Mouse (Mus musculus) kidney, adult 2 months (tissue): ENCODE results near the gene Plekha6. TPM values are rescaled to one million over a fixed set of nuclear protein-coding genes. Genes with fewer than 3 reads are reported as not detected.

Source experiments
- DNase-seq: peaks from one replicate; pipeline ENCODE4 v3.0.0; 2021
- H3K27ac ChIP-seq: fragments of 200-500 bp; 2 replicates; pipeline ENCODE4 v1.5.1; 2012; ENCODE audit warnings: low read depth, low read length, control low read depth, inconsistent platforms; ENCODE audit not compliant: insufficient read depth
- H3K27me3 ChIP-seq: fragments of 200-500 bp; replicated peaks from 2 replicates; pipeline ENCODE4 v1.6.1; 2012; ENCODE audit warnings: mild to moderate bottlenecking, moderate library complexity, low read length, inconsistent platforms; ENCODE audit not compliant: control insufficient read depth, insufficient read depth
- H3K36me3 ChIP-seq: fragments of 200-500 bp; 2 replicates; pipeline ENCODE4 v1.6.1; 2012; ENCODE audit warnings: mild to moderate bottlenecking, moderate library complexity, low read length, inconsistent platforms; ENCODE audit not compliant: control insufficient read depth, insufficient read depth
- H3K4me1 ChIP-seq: fragments of 200-500 bp; 2 replicates; pipeline ENCODE4 v1.6.1; 2011; ENCODE audit warnings: low read length; ENCODE audit not compliant: control insufficient read depth, insufficient read depth
- H3K4me3 ChIP-seq: fragments of 200-500 bp; 2 replicates; pipeline ENCODE4 v1.5.1; 2011; ENCODE audit warnings: mild to moderate bottlenecking, low read depth, low read length, control low read depth; ENCODE audit not compliant: insufficient read depth
- CTCF ChIP-seq: fragments of 200-500 bp; conservative IDR thresholded peaks from 2 replicates; pipeline ENCODE4 v1.5.1; 2011; ENCODE audit warnings: low read depth, mild to moderate bottlenecking, control low read depth, low read length, moderate library complexity, mixed read lengths; ENCODE audit not compliant: insufficient read depth, insufficient read length
- POLR2A ChIP-seq: fragments of 200-500 bp; IDR thresholded peaks from one replicate; pipeline ENCODE4 v1.6.1; 2011; ENCODE audit warnings: low read depth, low read length, control low read depth
- WGBS: fragments of 180-500 bp; shearing (Covaris S2); methylation state at CpG from one replicate; pipeline ENCODE4 v1.1.7; 2018; 5-methylcytosine and 5-hydroxymethylcytosine counted together
- polyA plus RNA-seq: library from polyadenylated mRNA; depleted of rRNA; stranded (reverse); fragments of >200 nt; gene quantifications from 2 replicates; pipeline ENCODE4 v1.2.3, GENCODE M21; 2012

Gene Plekha6
- polyA plus RNA-seq, 1 experiment, result 91.4 TPM

DNA sequence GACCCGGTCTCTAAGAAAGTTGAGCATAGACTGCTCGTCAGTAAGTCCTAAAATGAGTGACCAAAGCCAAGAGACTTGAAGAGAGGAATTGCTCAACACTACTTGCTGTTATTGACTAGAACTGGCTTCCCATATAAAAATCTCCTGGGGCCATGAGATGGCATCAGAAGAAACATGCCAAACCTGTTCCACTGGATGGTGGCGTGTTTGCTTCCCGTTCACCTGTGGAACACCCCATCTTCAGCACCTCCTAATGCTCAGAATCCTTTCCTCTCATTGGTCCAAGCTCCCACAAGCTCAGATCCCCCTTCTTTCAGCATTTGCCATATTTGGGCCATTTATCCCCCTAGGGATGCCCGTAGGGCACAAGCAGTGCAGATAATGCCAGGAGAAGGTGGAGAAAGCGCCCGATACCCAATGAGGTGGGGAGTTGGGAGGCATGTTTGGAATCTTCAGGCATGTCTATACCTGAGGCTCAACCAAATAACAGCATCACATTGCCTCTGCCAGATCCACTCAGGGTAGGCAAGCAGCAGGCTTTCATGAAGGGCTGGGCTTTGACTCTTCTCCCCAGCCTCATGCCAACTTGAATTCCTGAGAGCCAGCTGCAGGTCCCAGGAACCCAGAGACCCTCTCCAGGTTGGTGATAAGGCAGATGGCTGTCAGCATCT lies 67.6 kb downstream of the Plekha6 start:
- H3K4me1 ChIP-seq, result peaks cover 30% of the 10 kb centered on the region
- no peak overlapping the region for H3K4me3 ChIP-seq
- no peak for DNase-seq
- H3K27ac ChIP-seq, result no peak overlapping the region
- 82% methylated on average over 7 of the region's 7 CpGs for whole genome bisulfite sequencing
- no peaks in the 10 kb centered on the region for H3K36me3 ChIP-seq
- no peak for TF ChIP-seq CTCF
- no peak for TF ChIP-seq POLR2A
- no peaks in the 10 kb centered on the region for H3K27me3 ChIP-seq

DNA sequence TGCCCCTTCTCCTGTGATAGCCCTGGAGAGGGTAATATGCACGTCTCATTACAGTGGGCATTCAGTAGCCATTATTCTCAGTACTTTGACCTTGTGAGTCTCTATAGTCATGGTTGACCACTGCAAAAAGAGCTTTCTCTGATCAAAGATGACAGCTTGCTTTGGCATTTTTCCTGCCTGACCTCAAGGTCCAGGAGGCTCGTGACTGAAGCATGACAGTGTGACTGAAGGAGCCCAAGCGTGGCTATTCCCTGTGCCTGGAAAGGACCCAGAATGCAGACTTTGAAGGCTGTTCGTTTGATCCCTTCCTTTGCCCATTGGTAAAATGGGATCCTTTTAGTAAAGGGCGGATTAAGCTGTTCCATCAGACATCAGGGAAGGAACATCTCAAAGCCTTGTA lies 71.9 kb downstream of the Plekha6 start:
- Histone ChIP-seq H3K36me3 (no peaks in the 10 kb centered on the region), H3K4me3 (no peak overlapping the region), H3K27ac (peak overlapping the region; percentile 78), H3K27me3 (no peaks in the 10 kb centered on the region), H3K4me1 (peaks cover 46% of the 10 kb centered on the region)
- 42% methylated on average over 5 of the region's 5 CpGs for WGBS
- peak; percentile 94 for DNase-seq
- TF ChIP-seq POLR2A (no peak), CTCF (no peak)

DNA sequence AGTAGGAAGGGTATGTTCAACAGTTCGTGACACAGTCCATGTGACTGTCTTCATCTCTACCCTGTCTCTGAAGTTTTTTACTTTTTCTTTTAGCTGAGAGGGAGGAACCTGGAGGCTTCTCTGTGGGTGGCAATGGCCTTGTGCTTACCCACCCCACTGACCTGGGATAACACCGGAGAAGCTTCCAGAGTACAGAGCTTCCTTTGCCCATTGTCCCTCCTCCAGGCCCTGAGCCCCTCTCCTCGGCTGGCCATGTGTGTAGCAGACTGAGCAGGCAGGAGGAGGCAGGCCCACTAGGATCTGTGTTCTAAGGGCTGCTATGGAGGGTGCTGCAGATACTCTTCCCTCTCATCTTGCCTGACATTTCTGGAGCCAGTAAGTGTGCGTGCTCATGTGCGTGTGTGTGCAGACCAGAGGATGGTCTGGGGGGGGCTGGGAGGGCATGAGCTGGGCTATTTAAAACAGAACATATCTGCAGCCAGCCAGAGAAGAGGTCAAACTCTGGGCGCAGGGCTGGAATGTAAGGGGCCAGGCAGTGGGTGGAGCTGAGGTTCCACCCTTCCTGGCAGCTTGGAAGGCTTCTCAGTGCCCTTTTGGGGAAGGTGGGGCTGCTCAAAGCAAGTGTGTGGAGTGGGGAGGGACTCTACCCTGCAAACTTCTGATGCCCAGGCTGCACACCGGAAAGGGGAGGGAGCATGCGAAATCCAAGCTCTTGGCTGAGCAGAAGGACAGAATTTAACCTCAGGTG lies 72.9 kb downstream of the Plekha6 start:
- peak; percentile 93 for DNase-seq
- H3K4me3 ChIP-seq, result no peak overlapping the region
- H3K27ac ChIP-seq, result peak overlapping the region; percentile 78
- WGBS, result 12% methylated on average over 8 of the region's 8 CpGs
- H3K36me3 ChIP-seq, result no peaks in the 10 kb centered on the region
- H3K4me1 ChIP-seq, result peaks cover 46% of the 10 kb centered on the region
- TF ChIP-seq POLR2A (no peak), CTCF (no peak)
- no peaks in the 10 kb centered on the region for H3K27me3 ChIP-seq

DNA sequence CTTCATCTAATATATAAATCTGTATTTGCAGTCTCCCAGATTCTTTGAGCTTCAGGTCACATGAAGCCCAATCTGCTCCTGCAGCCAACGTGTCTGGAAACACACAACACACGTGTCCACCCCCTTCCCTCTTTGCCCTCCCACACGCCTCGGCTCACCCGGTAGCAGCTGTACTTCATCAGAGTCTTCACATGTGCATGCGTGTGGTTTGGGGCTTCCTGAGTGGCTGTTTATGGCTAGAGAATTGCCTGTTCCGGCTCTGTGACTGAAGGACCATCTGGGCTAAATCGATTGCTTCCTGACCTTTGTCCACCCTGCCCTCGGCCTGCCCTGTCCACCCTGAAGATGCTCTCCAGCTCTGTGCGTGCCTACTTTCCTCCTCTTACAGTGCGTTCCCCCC lies 73.7 kb downstream of the Plekha6 start:
- H3K4me1 ChIP-seq, result peaks cover 39% of the 10 kb centered on the region
- whole genome bisulfite sequencing, result 13% methylated on average over 11 of the region's 11 CpGs
- peak; percentile 77 for DNase-seq
- no peaks in the 10 kb centered on the region for H3K27me3 ChIP-seq
- TF ChIP-seq CTCF (no peak), POLR2A (no peak)
- no peak overlapping the region for H3K4me3 ChIP-seq
- H3K27ac ChIP-seq, result peak overlapping the region; percentile 61
- H3K36me3 ChIP-seq, result no peaks in the 10 kb centered on the region

DNA sequence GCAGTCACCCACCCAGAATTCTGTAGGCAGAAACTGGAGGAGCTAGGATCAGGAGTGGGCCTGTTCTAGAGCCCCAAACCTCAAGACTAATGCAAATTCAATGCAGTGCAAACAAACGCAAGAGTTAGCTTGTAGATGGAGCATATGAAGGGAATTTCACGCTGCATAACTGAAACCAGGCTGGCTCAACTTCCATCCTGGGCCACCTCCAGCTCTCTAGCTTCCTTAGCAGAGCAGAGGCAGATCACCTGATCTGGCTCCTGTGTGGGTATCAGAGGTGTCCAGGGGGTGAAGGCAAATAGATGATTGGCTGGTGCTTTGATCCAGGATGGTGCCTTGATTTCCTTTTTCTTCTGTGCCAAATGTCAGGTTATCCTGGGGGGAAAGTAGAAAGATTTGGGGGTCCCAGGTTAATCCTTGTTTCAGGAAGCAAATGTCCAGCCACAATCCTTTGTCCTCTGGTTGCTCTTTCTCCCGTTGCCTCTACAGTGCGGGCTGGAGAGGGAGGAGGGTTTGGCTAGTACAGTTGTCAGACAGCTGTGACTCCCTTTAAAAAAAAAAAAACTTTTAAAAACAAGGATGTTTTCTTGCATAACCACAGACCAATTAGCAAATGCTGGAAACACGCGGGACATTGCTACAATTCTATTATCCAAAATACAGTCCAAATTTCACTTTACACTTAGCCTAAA lies 75.3 kb downstream of the Plekha6 start:
- DNase-seq, result peak; percentile 44
- WGBS, result 38% methylated on average over 6 of the region's 6 CpGs
- Histone ChIP-seq H3K27me3 (no peaks in the 10 kb centered on the region), H3K36me3 (no peaks in the 10 kb centered on the region), H3K4me3 (no peak overlapping the region), H3K27ac (0 out of 2 replicates have a peak overlapping the region, but pooled peaks have one; percentile 21), H3K4me1 (peaks cover 38% of the 10 kb centered on the region)
- no peak for TF ChIP-seq POLR2A
- no peak for TF ChIP-seq CTCF

DNA sequence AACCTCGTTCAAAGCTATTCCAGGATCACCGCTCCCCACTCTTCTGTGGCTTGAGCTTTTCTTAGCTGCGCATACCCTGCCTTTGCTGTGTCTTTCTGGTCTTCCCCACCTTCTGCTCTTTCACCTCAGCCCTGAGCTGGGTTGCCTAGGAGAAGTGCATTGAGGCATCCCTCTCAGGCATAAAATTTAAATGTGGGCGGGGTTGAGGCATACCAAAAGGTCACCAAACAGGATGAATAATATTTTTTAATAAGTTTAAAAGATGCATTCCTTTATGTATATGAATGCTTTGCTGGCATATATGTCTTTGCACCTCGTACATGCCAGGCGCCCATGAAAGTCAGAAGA lies 75.8 kb downstream of the Plekha6 start:
- Histone ChIP-seq H3K27me3 (no peaks in the 10 kb centered on the region), H3K4me1 (peaks cover 37% of the 10 kb centered on the region), H3K36me3 (no peaks in the 10 kb centered on the region), H3K27ac (0 out of 2 replicates have a peak overlapping the region, but pooled peaks have one; percentile 21), H3K4me3 (no peak overlapping the region)
- 61% methylated on average over 6 of the region's 6 CpGs for WGBS
- TF ChIP-seq POLR2A (no peak), CTCF (no peak)
- DNase-seq, result peak; percentile 39

GRCm38 (mm10) chr1:133240881-133241280 lies 76.9 kb downstream of the Plekha6 start:
- Histone ChIP-seq H3K4me1 (peaks cover 40% of the 10 kb centered on the region), H3K4me3 (peak overlapping the region; percentile 21; the same call in 1 of the 2 replicates), H3K27me3 (no peaks in the 10 kb centered on the region), H3K27ac (peak overlapping the region; percentile 45; the same call in 1 of the 2 replicates), H3K36me3 (no peaks in the 10 kb centered on the region)
- peak; percentile 75 for DNase-seq
- TF ChIP-seq CTCF (no peak), POLR2A (no peak)
- 48% methylated on average over 3 of the region's 3 CpGs for WGBS
